Mouse (Mus musculus) frontal cortex, postnatal 25 days (tissue): ENCODE measurements around the gene Birc7.

Experiments
- DNase-seq, 2 experiments: peaks; one replicate each; pipeline ENCODE4 v3.0.0; 2022; ENCODE audit warnings: low spot score in 2 of 2

Gene Birc7

GRCm38 (mm10) chr2:180928723-180929122, at the start of gene Birc7:
Gene Birc7, plus strand, starts transcription at chr2:180929023.
- no peak for DNase-seq

DNA sequence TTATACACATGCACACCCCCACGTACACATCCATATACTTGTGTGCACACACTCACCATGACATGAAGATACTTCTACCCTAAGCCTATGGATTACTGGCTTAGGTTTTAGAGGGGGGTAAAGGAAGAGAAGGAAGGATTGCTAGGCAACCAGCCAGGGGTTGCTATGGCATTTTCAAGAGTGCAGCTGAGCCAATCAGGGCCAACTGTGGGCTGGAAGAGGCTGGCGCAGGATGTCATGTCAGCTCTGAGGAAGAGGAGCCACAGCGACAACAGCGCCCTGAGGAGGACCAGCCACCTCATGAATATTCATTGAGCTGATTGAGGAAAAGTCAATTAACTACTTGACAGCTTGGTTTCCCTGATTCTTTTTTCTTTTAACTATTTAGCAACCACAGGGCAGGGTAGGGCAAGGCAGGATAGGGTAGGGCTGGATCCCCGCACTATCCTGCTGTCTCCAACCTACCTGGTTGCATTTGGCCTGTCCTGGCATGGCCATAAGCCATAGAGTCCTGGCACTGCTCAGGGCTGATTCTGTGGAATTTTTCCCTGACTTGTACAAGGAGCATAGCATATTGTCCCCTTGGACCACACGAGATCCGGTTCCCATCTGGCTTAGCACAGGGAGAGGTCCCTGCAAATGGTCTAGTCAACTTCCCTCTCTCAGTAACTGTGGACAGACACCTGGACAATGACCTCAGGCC, 49.3 kb upstream of the Birc7 start:
- DNase-seq: peak in 1 of 2 experiments; percentile 48

GRCm38 (mm10) chr2:180881281-180881680, 47.5 kb upstream of the Birc7 start:
- DNase-seq: no peak

DNA sequence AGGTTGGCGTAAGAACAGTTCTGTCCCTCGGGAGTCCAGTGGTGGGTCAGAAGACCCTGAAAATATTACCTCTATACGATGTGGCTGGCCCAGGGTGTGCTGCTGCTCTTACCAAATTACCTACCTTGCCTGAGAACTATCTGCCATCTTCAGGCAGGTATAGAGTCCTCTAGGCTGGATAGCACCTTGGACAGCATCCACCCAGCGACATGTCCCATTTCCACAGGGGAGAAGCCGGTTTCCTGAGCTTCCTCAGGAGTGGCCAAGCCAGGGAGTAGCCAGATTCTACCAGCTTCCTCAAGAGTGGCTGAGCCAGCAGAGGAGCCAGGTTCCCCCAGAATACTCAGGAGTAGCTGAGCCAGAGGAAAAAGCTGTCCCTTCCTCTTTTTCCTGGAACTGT, 43.6 kb upstream of the Birc7 start:
- no peak for DNase-seq

GRCm38 (mm10) chr2:180889271-180889920, 39.4 kb upstream of the Birc7 start:
- no peak for DNase-seq

- DNase-seq: no peak
These were observed 38.9 kb upstream of the Birc7 start for GRCm38 (mm10) chr2:180889921-180890280.

DNA sequence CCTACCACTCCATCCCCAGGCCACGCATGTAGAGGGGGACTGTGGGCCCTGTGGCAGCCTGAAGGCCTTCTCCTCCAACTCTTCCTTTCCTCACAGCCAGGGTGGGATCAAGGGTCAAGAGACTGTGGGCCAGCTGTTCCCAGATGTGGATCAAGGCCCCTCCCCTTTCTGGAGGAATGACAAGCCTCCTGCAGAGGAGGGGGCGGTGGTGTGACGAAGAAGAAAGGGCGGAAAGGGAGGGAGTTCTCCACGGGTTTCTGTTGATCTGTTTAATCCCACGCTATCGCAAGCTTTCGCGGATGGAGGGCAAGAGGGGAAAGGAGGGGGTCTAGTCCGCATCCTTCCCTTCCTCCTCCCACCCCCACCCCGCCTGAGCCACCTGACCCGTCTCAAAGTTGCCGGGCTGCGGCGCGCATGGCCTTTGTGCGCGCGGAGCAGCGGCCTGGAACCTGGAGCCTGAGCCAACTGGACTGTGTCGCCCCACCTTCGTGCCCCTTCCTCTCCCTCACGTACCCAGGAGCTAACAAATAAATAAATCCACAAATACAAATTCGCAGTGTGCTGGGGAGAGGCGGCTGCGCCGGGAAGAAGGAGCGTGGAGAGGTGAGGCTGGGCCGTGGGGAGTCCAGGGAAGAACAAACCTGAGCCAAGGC, 38.3 kb upstream of the Birc7 start:
- DNase-seq: no peak

GRCm38 (mm10) chr2:180891075-180891834, 37.6 kb upstream of the Birc7 start:
- peak; percentile 68 to 73 for DNase-seq

- DNase-seq: no peak
These were observed 36.9 kb upstream of the Birc7 start for GRCm38 (mm10) chr2:180891835-180892323.

GRCm38 (mm10) chr2:180892841-180893521, 35.8 kb upstream of the Birc7 start:
- peak; percentile 81 to 86 for DNase-seq

- DNase-seq: no peak
These were observed 35.2 kb upstream of the Birc7 start for GRCm38 (mm10) chr2:180893537-180894028.

- no peak for DNase-seq
These were observed 34.7 kb upstream of the Birc7 start for GRCm38 (mm10) chr2:180894029-180894623.

DNA sequence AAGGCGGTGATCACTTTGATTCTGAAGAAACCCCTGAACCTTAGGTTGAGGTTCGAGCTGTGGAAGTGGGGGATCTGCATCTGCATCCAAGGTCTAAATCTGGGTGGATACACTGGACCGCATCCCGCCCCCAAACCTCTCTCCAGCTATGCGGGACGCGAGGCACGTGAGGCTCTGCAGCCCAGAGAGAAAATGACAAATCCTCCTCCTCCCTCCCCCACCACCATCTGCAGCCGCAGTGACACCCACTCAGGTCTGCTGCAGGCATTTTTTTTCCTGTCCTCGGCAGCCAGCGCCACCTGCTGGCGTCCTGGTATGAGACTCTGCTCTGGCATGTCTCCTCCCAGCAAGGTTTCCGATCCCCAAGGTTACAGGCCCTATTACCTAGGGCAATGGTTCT, 34.1 kb upstream of the Birc7 start:
- DNase-seq: peak; percentile 81 to 83

- no peak for DNase-seq
These were observed 33.5 kb upstream of the Birc7 start for GRCm38 (mm10) chr2:180895321-180895720.

GRCm38 (mm10) chr2:180895837-180896525, 32.8 kb upstream of the Birc7 start:
- no peak for DNase-seq

GRCm38 (mm10) chr2:180896819-180897625, 31.8 kb upstream of the Birc7 start:
- no peak for DNase-seq

- no peak for DNase-seq
These were observed 31.0 kb upstream of the Birc7 start for GRCm38 (mm10) chr2:180897857-180898256.

GRCm38 (mm10) chr2:180902086-180902485, 26.7 kb upstream of the Birc7 start:
- no peak for DNase-seq

GRCm38 (mm10) chr2:180904435-180905208, 24.2 kb upstream of the Birc7 start:
- no peak for DNase-seq
